Mouse (Mus musculus): ENCODE data around the gene Agps. TPM values are rescaled to one million over a fixed set of nuclear protein-coding genes. Genes with fewer than 3 reads are reported as not detected.
A peak's percentile ranks its signal among the peaks of the same experiment; 100 is the strongest.
"Not testable (repeated sequence)": the region's sequence is repeated elsewhere in the genome, so short reads cannot be mapped to it uniquely, and the experiment has no call there.

Gene Agps
- polyA plus RNA-seq, 1 experiment from 2014 or later, result 26.2 TPM

- H3K4me3 ChIP-seq (replicated peaks; ENCODE audit: low read length), result no peak overlapping the region
Measured at GRCm38 (mm10) chr2:75933541-75933940, 101.6 kb downstream of the Agps start.

GRCm38 (mm10) chr2:75936685-75937084 is 104.7 kb downstream of the Agps start:
- not testable (repeated sequence) for H3K4me2 ChIP-seq (ENCODE audit: low read length); H3K36me3 ChIP-seq (ENCODE audit: control insufficient read depth, insufficient read depth); H3K9me3 ChIP-seq (ENCODE audit: control insufficient read depth, low read length); H3K9ac ChIP-seq (replicated peaks; ENCODE audit: low read depth, low read length); H3K4me1 ChIP-seq (replicated peaks; ENCODE audit: control insufficient read depth, insufficient read depth, low read length); H3K4me3 ChIP-seq (replicated peaks; ENCODE audit: low read length); H3K27me3 ChIP-seq (replicated peaks; ENCODE audit: control insufficient read depth, insufficient read depth, low read length); ATAC-seq; H3K27ac ChIP-seq (ENCODE audit: low read length)
- WGBS, result 86% methylated on average over 2 of the region's 2 CpGs

More at GRCm38 (mm10) chr2:75933541-75933940, 101.6 kb downstream of the Agps start:
- no peak for ATAC-seq
- no peak overlapping the region for H3K9ac ChIP-seq (replicated peaks; ENCODE audit: low read depth, low read length)
- 43% methylated on average over 7 of the region's 7 CpGs for WGBS
- H3K27ac ChIP-seq (ENCODE audit: low read length), result no peak overlapping the region
- H3K36me3 ChIP-seq (ENCODE audit: control insufficient read depth, insufficient read depth), result no peaks in the 10 kb centered on the region
- H3K27me3 ChIP-seq (replicated peaks; ENCODE audit: control insufficient read depth, insufficient read depth, low read length), result no peaks in the 10 kb centered on the region
- H3K4me2 ChIP-seq (ENCODE audit: low read length), result no peak overlapping the region
- peaks cover 6% of the 10 kb centered on the region for H3K4me1 ChIP-seq (replicated peaks; ENCODE audit: control insufficient read depth, insufficient read depth, low read length)
- no peaks in the 10 kb centered on the region for H3K9me3 ChIP-seq (ENCODE audit: control insufficient read depth, low read length)

- peak; percentile 29 for ATAC-seq
- Histone ChIP-seq H3K4me3 (replicated peaks; ENCODE audit: low read length) (peak overlapping the region; percentile 60), H3K4me2 (ENCODE audit: low read length) (peak overlapping the region; percentile 69), H3K9ac (replicated peaks; ENCODE audit: low read depth, low read length) (peak overlapping the region; percentile 66)
- not testable (repeated sequence) for H3K27me3 ChIP-seq (replicated peaks; ENCODE audit: control insufficient read depth, insufficient read depth, low read length); H3K9me3 ChIP-seq (ENCODE audit: control insufficient read depth, low read length); H3K27ac ChIP-seq (ENCODE audit: low read length); H3K4me1 ChIP-seq (replicated peaks; ENCODE audit: control insufficient read depth, insufficient read depth, low read length); H3K36me3 ChIP-seq (ENCODE audit: control insufficient read depth, insufficient read depth)
- 65% methylated on average over 14 of the region's 17 CpGs for WGBS
Measured at GRCm38 (mm10) chr2:75937520-75938116, 105.6 kb downstream of the Agps start.

- 4% methylated on average over 35 of the region's 42 CpGs for WGBS
- ATAC-seq, result peak; percentile 92
- H3K36me3 ChIP-seq (ENCODE audit: control insufficient read depth, insufficient read depth), result no peaks in the 10 kb centered on the region
- H3K9ac ChIP-seq (replicated peaks; ENCODE audit: low read depth, low read length), result peak within 1 kb of the TSS; percentile 66
- peak within 1 kb of the TSS; percentile 69 for H3K4me2 ChIP-seq (ENCODE audit: low read length)
- H3K9me3 ChIP-seq (ENCODE audit: control insufficient read depth, low read length), result no peaks in the 10 kb centered on the region
- peak within 1 kb of the TSS; percentile 60 for H3K4me3 ChIP-seq (replicated peaks; ENCODE audit: low read length)
- H3K27ac ChIP-seq (ENCODE audit: low read length), result peak within 1 kb of the TSS; percentile 92
- H3K27me3 ChIP-seq (replicated peaks; ENCODE audit: control insufficient read depth, insufficient read depth, low read length), result no peaks in the 10 kb centered on the region
- H3K4me1 ChIP-seq (replicated peaks; ENCODE audit: control insufficient read depth, insufficient read depth, low read length), result peaks cover 6% of the 10 kb centered on the region
Measured at GRCm38 (mm10) chr2:75938117-75939063, 106.4 kb downstream of the Agps start, which contains the start of gene Ttc30b. Ttc30b (minus strand) TSS chr2:75938585.

GRCm38 (mm10) chr2:75950685-75951084 is 118.7 kb downstream of the Agps start:
- Histone ChIP-seq H3K27ac (ENCODE audit: low read length) (no peak overlapping the region), H3K9ac (replicated peaks; ENCODE audit: low read depth, low read length) (no peak overlapping the region), H3K4me2 (ENCODE audit: low read length) (no peak overlapping the region), H3K4me3 (replicated peaks; ENCODE audit: low read length) (no peak overlapping the region), H3K27me3 (replicated peaks; ENCODE audit: control insufficient read depth, insufficient read depth, low read length) (no peaks in the 10 kb centered on the region), H3K36me3 (ENCODE audit: control insufficient read depth, insufficient read depth) (no peaks in the 10 kb centered on the region), H3K9me3 (ENCODE audit: control insufficient read depth, low read length) (no peaks in the 10 kb centered on the region), H3K4me1 (replicated peaks; ENCODE audit: control insufficient read depth, insufficient read depth, low read length) (no peaks in the 10 kb centered on the region)
- 93% methylated on average over 8 of the region's 8 CpGs for WGBS
- ATAC-seq, result no peak

GRCm38 (mm10) chr2:75953320-75953719 is 121.3 kb downstream of the Agps start:
- Histone ChIP-seq H3K4me2 (ENCODE audit: low read length) (no peak overlapping the region), H3K36me3 (ENCODE audit: control insufficient read depth, insufficient read depth) (no peaks in the 10 kb centered on the region), H3K27ac (ENCODE audit: low read length) (no peak overlapping the region), H3K4me1 (replicated peaks; ENCODE audit: control insufficient read depth, insufficient read depth, low read length) (peaks cover 7% of the 10 kb centered on the region; the same call in 1 of the 2 replicates), H3K9ac (replicated peaks; ENCODE audit: low read depth, low read length) (no peak overlapping the region), H3K27me3 (replicated peaks; ENCODE audit: control insufficient read depth, insufficient read depth, low read length) (no peaks in the 10 kb centered on the region), H3K4me3 (replicated peaks; ENCODE audit: low read length) (no peak overlapping the region), H3K9me3 (ENCODE audit: control insufficient read depth, low read length) (no peaks in the 10 kb centered on the region)
- no peak for ATAC-seq
- WGBS, result 86% methylated on average over 5 of the region's 5 CpGs

- Histone ChIP-seq H3K9me3 (ENCODE audit: control insufficient read depth, low read length) (no peaks in the 10 kb centered on the region), H3K4me2 (ENCODE audit: low read length) (no peak overlapping the region), H3K27me3 (replicated peaks; ENCODE audit: control insufficient read depth, insufficient read depth, low read length) (no peaks in the 10 kb centered on the region), H3K27ac (ENCODE audit: low read length) (no peak overlapping the region), H3K4me1 (replicated peaks; ENCODE audit: control insufficient read depth, insufficient read depth, low read length) (peaks cover 29% of the 10 kb centered on the region), H3K36me3 (ENCODE audit: control insufficient read depth, insufficient read depth) (no peaks in the 10 kb centered on the region), H3K4me3 (replicated peaks; ENCODE audit: low read length) (no peak overlapping the region), H3K9ac (replicated peaks; ENCODE audit: low read depth, low read length) (no peak overlapping the region)
- 48% methylated on average over 14 of the region's 14 CpGs for WGBS
- no peak for ATAC-seq
Measured at GRCm38 (mm10) chr2:75955709-75956108, 123.7 kb downstream of the Agps start.

- no peaks in the 10 kb centered on the region for H3K36me3 ChIP-seq (ENCODE audit: control insufficient read depth, insufficient read depth)
- ATAC-seq, result 0 out of 2 replicates have a peak, but pooled peaks have one; percentile 35
- peak overlapping the region; percentile 46; the same call in 1 of the 2 replicates for H3K27ac ChIP-seq (ENCODE audit: low read length)
- H3K9me3 ChIP-seq (ENCODE audit: control insufficient read depth, low read length), result no peaks in the 10 kb centered on the region
- WGBS, result 22% methylated on average over 18 of the region's 18 CpGs
- H3K9ac ChIP-seq (replicated peaks; ENCODE audit: low read depth, low read length), result no peak overlapping the region; the same call in 1 of the 2 replicates
- H3K27me3 ChIP-seq (replicated peaks; ENCODE audit: control insufficient read depth, insufficient read depth, low read length), result no peaks in the 10 kb centered on the region
- peaks cover 34% of the 10 kb centered on the region for H3K4me1 ChIP-seq (replicated peaks; ENCODE audit: control insufficient read depth, insufficient read depth, low read length)
- peak overlapping the region; percentile 45 for H3K4me2 ChIP-seq (ENCODE audit: low read length)
- H3K4me3 ChIP-seq (replicated peaks; ENCODE audit: low read length), result no peak overlapping the region
Measured at GRCm38 (mm10) chr2:75959183-75959849, 127.3 kb downstream of the Agps start.

GRCm38 (mm10) chr2:75959850-75960365 is 127.9 kb downstream of the Agps start:
- H3K9me3 ChIP-seq (ENCODE audit: control insufficient read depth, low read length), result no peaks in the 10 kb centered on the region
- peak overlapping the region; percentile 46; the same call in 1 of the 2 replicates for H3K27ac ChIP-seq (ENCODE audit: low read length)
- H3K9ac ChIP-seq (replicated peaks; ENCODE audit: low read depth, low read length), result no peak overlapping the region; the same call in 1 of the 2 replicates
- peak overlapping the region; percentile 45 for H3K4me2 ChIP-seq (ENCODE audit: low read length)
- H3K4me3 ChIP-seq (replicated peaks; ENCODE audit: low read length), result no peak overlapping the region
- H3K4me1 ChIP-seq (replicated peaks; ENCODE audit: control insufficient read depth, insufficient read depth, low read length), result peaks cover 39% of the 10 kb centered on the region
- H3K36me3 ChIP-seq (ENCODE audit: control insufficient read depth, insufficient read depth), result no peaks in the 10 kb centered on the region
- 6% methylated on average over 15 of the region's 15 CpGs for WGBS
- peak; percentile 81 for ATAC-seq
- H3K27me3 ChIP-seq (replicated peaks; ENCODE audit: control insufficient read depth, insufficient read depth, low read length), result no peaks in the 10 kb centered on the region
